Mouse (Mus musculus) limb, embryonic 11.5 days (tissue): ENCODE data around the gene Tpbg. TPM values are rescaled to one million over a fixed set of nuclear protein-coding genes. Genes with fewer than 3 reads are reported as not detected.
"Not testable (repeated sequence)": the region's sequence is repeated elsewhere in the genome, so short reads cannot be mapped to it uniquely, and the experiment has no call there.

Experiments used
- ATAC-seq: fragments of 200-750 bp; cut with Nextera tagmentation; 2 replicates; pipeline ENCODE4 v1.8.0; 2017; ENCODE audit warnings: low read depth; ENCODE audit not compliant: insufficient number of reproducible peaks, low FRiP score, low TSS enrichment
- DNase-seq: peaks from one replicate; pipeline ENCODE4 v3.0.0-alpha.2; 2015; ENCODE audit warnings: low spot score
- H3K27ac ChIP-seq: fragments of 300-500 bp; sonication (generic); replicated peaks from 2 replicates; pipeline ENCODE4 v1.5.1; 2014; ENCODE audit warnings: low read depth, mild to moderate bottlenecking, low read length
- H3K27me3 ChIP-seq: fragments of 300-500 bp; sonication (generic); 2 replicates; pipeline ENCODE4 v1.6.1; 2014; ENCODE audit warnings: mild to moderate bottlenecking, low read length, mixed read lengths; ENCODE audit not compliant: control insufficient read depth, insufficient read depth
- H3K36me3 ChIP-seq: fragments of 300-500 bp; sonication (generic); 2 replicates; pipeline ENCODE4 v1.6.1; 2014; ENCODE audit warnings: mild to moderate bottlenecking, low read length, moderate library complexity, mixed read lengths; ENCODE audit not compliant: control insufficient read depth, insufficient read depth
- H3K4me1 ChIP-seq: fragments of 300-500 bp; sonication (generic); 2 replicates; pipeline ENCODE4 v1.6.1; 2014; ENCODE audit warnings: low read length, mixed read lengths; ENCODE audit not compliant: control insufficient read depth, insufficient read depth
- H3K4me2 ChIP-seq: fragments of 300-500 bp; sonication (generic); 2 replicates; pipeline ENCODE4 v1.6.1; 2014; ENCODE audit warnings: low read depth, mild to moderate bottlenecking, moderate library complexity; ENCODE audit not compliant: severe bottlenecking
- H3K4me3 ChIP-seq: fragments of 300-500 bp; sonication (generic); 2 replicates; pipeline ENCODE4 v1.5.1; 2014; ENCODE audit warnings: low read depth, low read length
- H3K9ac ChIP-seq: fragments of 300-500 bp; sonication (generic); 2 replicates; pipeline ENCODE4 v1.6.1; 2014; ENCODE audit warnings: mild to moderate bottlenecking, low read length
- H3K9me3 ChIP-seq: fragments of 300-500 bp; sonication (generic); 2 replicates; pipeline ENCODE4 v1.6.1; 2016; ENCODE audit warnings: low read length; ENCODE audit not compliant: control insufficient read depth
- WGBS: fragments of 180-500 bp; shearing (Covaris S2); extraction: QIAGEN DNeasy Blood & Tissue Kit; methylation state at CpG from one replicate; pipeline ENCODE4 v1.1.7; 2014; 5-methylcytosine and 5-hydroxymethylcytosine counted together
- polyA plus RNA-seq: library from polyadenylated mRNA; unstranded; fragments of >200 nt; fragmentation: Nextera tagmentation; extraction: Ambion mirVana; gene quantifications from 2 replicates; pipeline ENCODE4 v1.2.1, GENCODE M21; 2014

Gene Tpbg
- polyA plus RNA-seq: 26.3 and 29.2 TPM in 2 replicates

GRCm38 (mm10) chr9:85842351-85843011, at the start of gene Tpbg:
Gene Tpbg (plus strand): TSS chr9:85842380.
- Histone ChIP-seq H3K9me3 (no peaks in the 10 kb centered on the region), H3K36me3 (no peaks in the 10 kb centered on the region), H3K4me1 (peaks cover 7% of the 10 kb centered on the region), H3K4me3 (peak within 1 kb of the TSS; percentile 65), H3K27ac (peak within 1 kb of the TSS; percentile 87), H3K9ac (peak within 1 kb of the TSS; percentile 76), H3K4me2 (peak within 1 kb of the TSS; percentile 96), H3K27me3 (no peaks in the 10 kb centered on the region)
- peak; percentile 84 for DNase-seq
- WGBS: under 1% methylated on average over 38 of the region's 39 CpGs
- peak; percentile 82 for ATAC-seq

- ATAC-seq, DNase-seq, H3K9me3 ChIP-seq, H3K4me3 ChIP-seq, H3K27ac ChIP-seq, H3K36me3 ChIP-seq, H3K9ac ChIP-seq, H3K4me2 ChIP-seq, H3K4me1 ChIP-seq, H3K27me3 ChIP-seq: not testable (repeated sequence)
- WGBS: 90% methylated on average over 2 of the region's 2 CpGs
Measured at GRCm38 (mm10) chr9:85801986-85802385, 40.2 kb upstream of the Tpbg start.

GRCm38 (mm10) chr9:85802563-85802962, 39.6 kb upstream of the Tpbg start:
- Histone ChIP-seq H3K4me1 (no peaks in the 10 kb centered on the region), H3K27me3 (no peaks in the 10 kb centered on the region), H3K36me3 (no peaks in the 10 kb centered on the region), H3K9ac (no peak overlapping the region), H3K4me3 (no peak overlapping the region), H3K27ac (no peak overlapping the region), H3K9me3 (no peaks in the 10 kb centered on the region), H3K4me2 (no peak overlapping the region)
- no peak for DNase-seq
- ATAC-seq: no peak
- WGBS: 90% methylated on average over 4 of the region's 4 CpGs

GRCm38 (mm10) chr9:85806411-85806810, 35.8 kb upstream of the Tpbg start:
- ATAC-seq (no peak), DNase-seq (no peak)
- Histone ChIP-seq H3K4me2 (no peak overlapping the region), H3K4me1 (no peaks in the 10 kb centered on the region), H3K36me3 (no peaks in the 10 kb centered on the region), H3K4me3 (no peak overlapping the region), H3K9ac (no peak overlapping the region), H3K27ac (no peak overlapping the region), H3K9me3 (no peaks in the 10 kb centered on the region), H3K27me3 (no peaks in the 10 kb centered on the region)
- WGBS: 88% methylated on average over 6 of the region's 6 CpGs

- no peak for ATAC-seq
- no peaks in the 10 kb centered on the region for H3K9me3 ChIP-seq
Measured at GRCm38 (mm10) chr9:85809246-85809645, 32.9 kb upstream of the Tpbg start.

GRCm38 (mm10) chr9:85820829-85821228, 21.4 kb upstream of the Tpbg start:
- 90% methylated on average over 11 of the region's 11 CpGs for WGBS
- no peaks in the 10 kb centered on the region for H3K36me3 ChIP-seq
- DNase-seq (no peak), ATAC-seq (no peak)
- H3K27me3 ChIP-seq: no peaks in the 10 kb centered on the region
- no peak overlapping the region for H3K9ac ChIP-seq
- H3K4me2 ChIP-seq: no peak overlapping the region
- no peak overlapping the region for H3K4me3 ChIP-seq
- H3K27ac ChIP-seq: no peak overlapping the region
- H3K4me1 ChIP-seq: no peaks in the 10 kb centered on the region
- no peaks in the 10 kb centered on the region for H3K9me3 ChIP-seq

More at GRCm38 (mm10) chr9:85809246-85809645, 32.9 kb upstream of the Tpbg start:
- Histone ChIP-seq H3K4me3 (no peak overlapping the region), H3K27ac (no peak overlapping the region), H3K27me3 (no peaks in the 10 kb centered on the region), H3K4me2 (no peak overlapping the region), H3K4me1 (no peaks in the 10 kb centered on the region), H3K9ac (no peak overlapping the region), H3K36me3 (no peaks in the 10 kb centered on the region)
- no peak for DNase-seq
- WGBS: 91% methylated on average over 3 of the region's 3 CpGs

- no peaks in the 10 kb centered on the region for H3K4me1 ChIP-seq
- 88% methylated on average over 17 of the region's 17 CpGs for whole genome bisulfite sequencing
Measured at GRCm38 (mm10) chr9:85835521-85836425, 6.4 kb upstream of the Tpbg start.

GRCm38 (mm10) chr9:85839626-85840025, 2.6 kb upstream of the Tpbg start:
- no peak overlapping the region for H3K9ac ChIP-seq
- H3K27me3 ChIP-seq: no peaks in the 10 kb centered on the region
- H3K4me3 ChIP-seq: no peak overlapping the region
- H3K4me1 ChIP-seq: peaks cover 7% of the 10 kb centered on the region
- DNase-seq: no peak
- H3K4me2 ChIP-seq: no peak overlapping the region
- H3K9me3 ChIP-seq: no peaks in the 10 kb centered on the region
- WGBS: 70% methylated on average over 3 of the region's 3 CpGs
- H3K36me3 ChIP-seq: no peaks in the 10 kb centered on the region
- ATAC-seq: no peak
- no peak overlapping the region for H3K27ac ChIP-seq

More at GRCm38 (mm10) chr9:85835521-85836425, 6.4 kb upstream of the Tpbg start:
- no peaks in the 10 kb centered on the region for H3K36me3 ChIP-seq
- H3K27ac ChIP-seq: no peak overlapping the region
- no peaks in the 10 kb centered on the region for H3K27me3 ChIP-seq
- H3K4me3 ChIP-seq: no peak overlapping the region
- H3K9me3 ChIP-seq: no peaks in the 10 kb centered on the region
- DNase-seq (no peak), ATAC-seq (no peak)
- no peak overlapping the region for H3K4me2 ChIP-seq
- no peak overlapping the region for H3K9ac ChIP-seq
